Mouse (Mus musculus): ENCODE measurements around the gene Camta1.

DNA sequence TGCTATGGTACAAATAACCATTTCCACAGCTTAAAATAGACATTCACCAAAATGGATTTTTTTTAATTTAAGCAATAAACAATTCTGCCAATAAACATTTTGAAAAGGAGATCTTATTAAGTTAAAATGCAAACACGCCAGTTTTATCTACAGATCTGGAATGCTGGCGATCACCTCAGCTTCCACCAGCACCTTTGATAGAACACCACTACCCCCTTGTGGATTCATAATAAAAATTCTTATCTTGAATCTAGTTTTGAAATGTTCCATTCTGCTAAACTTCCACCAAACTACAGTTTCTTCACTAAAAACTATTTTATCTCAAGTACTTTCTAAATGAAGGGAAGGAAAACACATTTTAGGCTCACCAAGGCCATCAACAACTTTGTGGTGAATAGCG lies 7.7 kb downstream of the Camta1 start:
- TF ChIP-seq TAL1 (IDR thresholded peaks at IDR 0.05; ENCODE audit: low read length) (no peak), GATA1 (IDR thresholded peaks at IDR 0.05; ENCODE audit: low read length) (no peak)
